Mouse (Mus musculus): ENCODE results near the gene Ece1. TPM values are rescaled to one million over a fixed set of nuclear protein-coding genes. Genes with fewer than 3 reads are reported as not detected.

Ece1 gene
- polyA plus RNA-seq, 2 experiments, result 42.4 to 45.7 TPM

DNA sequence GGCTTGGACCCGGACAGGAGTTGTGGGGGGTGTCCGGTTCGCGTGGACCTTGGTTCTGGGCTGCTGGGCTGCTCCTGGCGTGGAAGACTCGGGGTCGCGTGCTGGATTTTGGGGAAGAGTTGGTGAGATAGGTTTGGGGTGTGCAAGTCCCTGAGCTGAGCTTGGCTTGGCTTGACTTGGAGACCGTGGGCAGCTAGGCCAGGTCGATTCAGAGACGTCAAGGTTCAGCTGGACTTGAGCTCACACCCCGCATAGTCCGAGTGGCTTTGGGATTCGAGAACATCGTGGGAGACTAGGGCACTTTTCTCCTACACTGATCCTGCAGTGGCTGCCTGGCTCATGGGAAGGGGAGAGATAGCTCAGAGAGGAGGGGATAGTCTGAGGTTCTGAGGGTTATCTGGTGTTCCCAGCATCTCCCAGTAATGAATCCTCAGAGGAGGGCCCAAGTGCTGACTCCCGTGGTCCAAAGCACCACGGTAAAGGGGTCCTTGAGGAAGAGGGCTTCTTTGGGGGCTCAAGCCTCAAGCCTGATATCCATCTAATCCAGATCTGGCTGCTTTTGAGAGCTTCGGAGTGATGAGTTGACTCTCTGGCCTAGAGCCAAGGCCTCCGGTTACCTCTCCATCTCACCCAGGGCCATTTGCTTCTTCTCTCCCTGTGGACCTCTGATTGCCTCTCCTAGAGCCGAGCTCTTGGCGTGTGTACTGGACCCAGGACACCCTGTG is 641 bp downstream of the Ece1 start:
- peak overlapping the region; percentile 87 for H3K4me2 ChIP-seq (replicated peaks; ENCODE audit: low read depth, low read length, severe bottlenecking)
- peak overlapping the region; percentile 84 for H3K9ac ChIP-seq (ENCODE audit: low read depth, low read length, severe bottlenecking)
- H3K4me1 ChIP-seq (ENCODE audit: control insufficient read depth, insufficient read depth, low read length), result peaks cover 35% of the 10 kb centered on the region
- DNase-seq (ENCODE audit: low spot score), result no peak
- no peaks in the 10 kb centered on the region for H3K27me3 ChIP-seq (ENCODE audit: control insufficient read depth, insufficient read depth, low read length)
- H3K36me3 ChIP-seq (ENCODE audit: control insufficient read depth, insufficient read depth, low read length), result no peaks in the 10 kb centered on the region
- H3K4me3 ChIP-seq (replicated peaks; ENCODE audit: low read length), result peak overlapping the region; percentile 87
- peak; percentile 5; the same call in 1 of the 2 replicates for ATAC-seq (ENCODE audit: low FRiP score, low read depth)
- H3K27ac ChIP-seq (replicated peaks; ENCODE audit: low read depth, low read length), result 0 out of 2 replicates have a peak overlapping the region, but pooled peaks have one; percentile 10
- H3K9me3 ChIP-seq (ENCODE audit: control insufficient read depth, low read length), result no peaks in the 10 kb centered on the region
- no peak for TF ChIP-seq POLR2A (IDR thresholded peaks at IDR 0.05; ENCODE audit: borderline replicate concordance, extremely low read depth, insufficient read depth, insufficient read length)
- 12% methylated on average over 21 of the region's 21 CpGs for WGBS

DNA sequence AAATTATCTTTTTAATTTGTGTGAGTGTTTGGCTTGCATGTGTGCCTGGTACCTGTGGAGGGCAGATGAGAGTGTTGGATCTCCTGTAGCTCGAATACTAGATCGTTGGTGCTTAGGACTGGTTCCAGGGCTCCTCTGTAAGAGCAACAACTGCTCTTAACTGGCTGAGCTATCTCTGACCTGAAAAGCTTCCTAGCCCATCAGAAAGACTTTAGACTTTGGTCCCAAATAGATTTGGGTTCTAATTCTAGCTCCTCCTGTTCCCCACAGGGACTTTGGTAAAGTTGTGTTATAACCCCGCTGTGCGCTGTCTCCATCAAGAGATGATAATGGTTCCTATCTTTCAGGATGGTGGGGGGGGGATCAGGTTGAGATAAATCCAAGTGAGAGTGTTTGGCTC is 2.0 kb downstream of the Ece1 start:
- ATAC-seq (ENCODE audit: low FRiP score, low read depth), result no peak
- no peak for DNase-seq (ENCODE audit: low spot score)
- 95% methylated on average over 4 of the region's 4 CpGs for WGBS
- no peak for TF ChIP-seq POLR2A (IDR thresholded peaks at IDR 0.05; ENCODE audit: borderline replicate concordance, extremely low read depth, insufficient read depth, insufficient read length)
- H3K9ac ChIP-seq (ENCODE audit: low read depth, low read length, severe bottlenecking), result no peak overlapping the region
- no peak overlapping the region for H3K4me3 ChIP-seq (replicated peaks; ENCODE audit: low read length)
- H3K4me1 ChIP-seq (ENCODE audit: control insufficient read depth, insufficient read depth, low read length), result peaks cover 38% of the 10 kb centered on the region
- no peak overlapping the region for H3K4me2 ChIP-seq (replicated peaks; ENCODE audit: low read depth, low read length, severe bottlenecking)
- no peaks in the 10 kb centered on the region for H3K27me3 ChIP-seq (ENCODE audit: control insufficient read depth, insufficient read depth, low read length)
- no peak overlapping the region for H3K27ac ChIP-seq (replicated peaks; ENCODE audit: low read depth, low read length)
- H3K36me3 ChIP-seq (ENCODE audit: control insufficient read depth, insufficient read depth, low read length), result no peaks in the 10 kb centered on the region
- no peaks in the 10 kb centered on the region for H3K9me3 ChIP-seq (ENCODE audit: control insufficient read depth, low read length)

DNA sequence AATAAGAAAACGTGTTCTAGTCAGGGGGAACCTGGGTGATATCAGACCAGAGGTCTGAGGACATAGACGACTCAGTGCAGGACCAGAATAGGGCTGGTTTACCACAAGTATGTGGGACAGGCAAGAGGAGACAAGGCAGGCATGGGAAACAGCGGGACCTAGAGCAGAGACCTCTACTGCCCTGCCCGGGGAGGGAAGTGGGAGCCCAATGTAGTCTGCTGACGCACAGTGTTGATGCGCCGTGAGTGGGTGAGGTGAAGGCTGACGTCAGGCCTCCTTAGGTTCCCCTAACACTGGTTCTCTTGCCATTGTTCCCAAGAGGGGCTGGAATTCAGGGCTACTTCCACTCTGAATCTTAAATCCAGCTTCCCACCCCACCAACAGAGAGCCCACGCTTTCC is 2.7 kb downstream of the Ece1 start:
- Histone ChIP-seq H3K4me1 (ENCODE audit: control insufficient read depth, insufficient read depth, low read length) (peaks cover 43% of the 10 kb centered on the region), H3K36me3 (ENCODE audit: control insufficient read depth, insufficient read depth, low read length) (no peaks in the 10 kb centered on the region), H3K4me2 (replicated peaks; ENCODE audit: low read depth, low read length, severe bottlenecking) (peak overlapping the region; percentile 16; the same call in 1 of the 2 replicates), H3K27me3 (ENCODE audit: control insufficient read depth, insufficient read depth, low read length) (no peaks in the 10 kb centered on the region), H3K4me3 (replicated peaks; ENCODE audit: low read length) (no peak overlapping the region), H3K27ac (replicated peaks; ENCODE audit: low read depth, low read length) (no peak overlapping the region), H3K9me3 (ENCODE audit: control insufficient read depth, low read length) (no peaks in the 10 kb centered on the region), H3K9ac (ENCODE audit: low read depth, low read length, severe bottlenecking) (0 out of 2 replicates have a peak overlapping the region, but pooled peaks have one; percentile 3)
- 47% methylated on average over 9 of the region's 9 CpGs for WGBS
- ATAC-seq (ENCODE audit: low FRiP score, low read depth), result no peak
- no peak for DNase-seq (ENCODE audit: low spot score)
- TF ChIP-seq POLR2A (IDR thresholded peaks at IDR 0.05; ENCODE audit: borderline replicate concordance, extremely low read depth, insufficient read depth, insufficient read length), result no peak

DNA sequence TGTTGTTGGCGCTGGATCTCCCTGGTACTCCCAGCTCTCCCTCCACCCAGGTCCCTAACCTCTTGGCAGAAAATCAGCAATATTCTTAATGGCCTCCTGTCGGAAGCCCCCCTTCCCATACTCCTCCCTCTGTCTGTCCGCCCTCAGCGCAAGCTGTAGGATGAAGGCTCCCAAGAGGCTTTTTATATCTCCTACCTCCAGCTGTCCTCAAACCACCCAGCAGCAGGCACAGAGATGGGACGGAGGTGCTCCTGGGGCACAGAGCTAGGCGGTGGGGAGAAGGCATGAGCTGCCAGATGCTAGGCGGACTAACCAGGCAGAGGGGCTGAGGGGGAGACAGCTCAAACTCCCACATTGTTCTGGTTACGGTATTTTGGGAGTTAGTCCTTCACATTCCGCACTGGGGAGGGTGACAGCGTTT is 3.2 kb downstream of the Ece1 start:
- no peak overlapping the region for H3K4me3 ChIP-seq (replicated peaks; ENCODE audit: low read length)
- peaks cover 48% of the 10 kb centered on the region for H3K4me1 ChIP-seq (ENCODE audit: control insufficient read depth, insufficient read depth, low read length)
- no peaks in the 10 kb centered on the region for H3K36me3 ChIP-seq (ENCODE audit: control insufficient read depth, insufficient read depth, low read length)
- no peak for TF ChIP-seq POLR2A (IDR thresholded peaks at IDR 0.05; ENCODE audit: borderline replicate concordance, extremely low read depth, insufficient read depth, insufficient read length)
- H3K27ac ChIP-seq (replicated peaks; ENCODE audit: low read depth, low read length), result no peak overlapping the region
- H3K9me3 ChIP-seq (ENCODE audit: control insufficient read depth, low read length), result no peaks in the 10 kb centered on the region
- no peak overlapping the region for H3K9ac ChIP-seq (ENCODE audit: low read depth, low read length, severe bottlenecking)
- ATAC-seq (ENCODE audit: low FRiP score, low read depth) (no peak), DNase-seq (ENCODE audit: low spot score) (no peak)
- H3K27me3 ChIP-seq (ENCODE audit: control insufficient read depth, insufficient read depth, low read length), result no peaks in the 10 kb centered on the region
- peak overlapping the region; percentile 16; the same call in 1 of the 2 replicates for H3K4me2 ChIP-seq (replicated peaks; ENCODE audit: low read depth, low read length, severe bottlenecking)
- WGBS, result 54% methylated on average over 10 of the region's 10 CpGs

GRCm38 (mm10) chr4:137866206-137866863 is 4.3 kb downstream of the Ece1 start:
- DNase-seq (ENCODE audit: low spot score), result no peak

More at GRCm38 (mm10) chr4:137866206-137866863, 4.3 kb downstream of the Ece1 start:
- Histone ChIP-seq H3K9me3 (ENCODE audit: control insufficient read depth, low read length) (no peaks in the 10 kb centered on the region), H3K4me3 (replicated peaks; ENCODE audit: low read length) (no peak overlapping the region), H3K36me3 (ENCODE audit: control insufficient read depth, insufficient read depth, low read length) (no peaks in the 10 kb centered on the region), H3K4me1 (ENCODE audit: control insufficient read depth, insufficient read depth, low read length) (peaks cover 50% of the 10 kb centered on the region), H3K9ac (ENCODE audit: low read depth, low read length, severe bottlenecking) (no peak overlapping the region), H3K27ac (replicated peaks; ENCODE audit: low read depth, low read length) (no peak overlapping the region), H3K4me2 (replicated peaks; ENCODE audit: low read depth, low read length, severe bottlenecking) (no peak overlapping the region), H3K27me3 (ENCODE audit: control insufficient read depth, insufficient read depth, low read length) (no peaks in the 10 kb centered on the region)
- TF ChIP-seq POLR2A (IDR thresholded peaks at IDR 0.05; ENCODE audit: borderline replicate concordance, extremely low read depth, insufficient read depth, insufficient read length), result no peak
- no peak for ATAC-seq (ENCODE audit: low FRiP score, low read depth)
- 51% methylated on average over 19 of the region's 19 CpGs for WGBS
